Mouse (Mus musculus) gastrocnemius, adult 2 months (tissue): ENCODE data around the gene Glis1. TPM values are rescaled to one million over a fixed set of nuclear protein-coding genes. Genes with fewer than 3 reads are reported as not detected.
"Not testable (repeated sequence)": the region's sequence is repeated elsewhere in the genome, so short reads cannot be mapped to it uniquely, and the experiment has no call there.

Experiments
- DNase-seq: peaks from one replicate; pipeline ENCODE4 v3.0.0; 2022
- H3K27ac ChIP-seq: fragments of 200-600 bp; 2 replicates; pipeline ENCODE4 v1.8.1; 2022; ENCODE audit warnings: mild to moderate bottlenecking
- H3K4me3 ChIP-seq: fragments of 200-600 bp; 2 replicates; pipeline ENCODE4 v1.8.1; 2022; ENCODE audit warnings: mild to moderate bottlenecking, moderate library complexity
- CTCF ChIP-seq: fragments of 200-600 bp; IDR thresholded peaks from 2 replicates; pipeline ENCODE4 v1.8.1; 2022; ENCODE audit warnings: antibody characterized with exemption, mild to moderate bottlenecking, moderate library complexity
- intact Hi-C: fragments of 180-260 bp; cut with DNase I; formaldehyde crosslinking; loops from one replicate; pipeline ENCODE4 v1.15.1; 2025
- total RNA-seq, 2 experiments: library from RNA; stranded (reverse); gene quantifications; 2 replicates each; pipeline ENCODE4 v1.2.3; 2021

Gene Glis1
- total RNA-seq, 2 experiments from 2014 or later = 0.15 to 0.20 TPM

- no peak for DNase-seq
- no peak overlapping the region for H3K27ac ChIP-seq
- TF ChIP-seq CTCF = no peak
- intact Hi-C loops = no loop called here
- H3K4me3 ChIP-seq = no peak overlapping the region
These were observed 141.4 kb downstream of the Glis1 start for GRCm38 (mm10) chr4:107575781-107576180.

- TF ChIP-seq CTCF = no peak
- Histone ChIP-seq H3K27ac (no peak overlapping the region), H3K4me3 (no peak overlapping the region)
- intact Hi-C loops = no loop called here
- peak; percentile 58 for DNase-seq
These were observed 142.4 kb downstream of the Glis1 start for GRCm38 (mm10) chr4:107576742-107577141.

DNA sequence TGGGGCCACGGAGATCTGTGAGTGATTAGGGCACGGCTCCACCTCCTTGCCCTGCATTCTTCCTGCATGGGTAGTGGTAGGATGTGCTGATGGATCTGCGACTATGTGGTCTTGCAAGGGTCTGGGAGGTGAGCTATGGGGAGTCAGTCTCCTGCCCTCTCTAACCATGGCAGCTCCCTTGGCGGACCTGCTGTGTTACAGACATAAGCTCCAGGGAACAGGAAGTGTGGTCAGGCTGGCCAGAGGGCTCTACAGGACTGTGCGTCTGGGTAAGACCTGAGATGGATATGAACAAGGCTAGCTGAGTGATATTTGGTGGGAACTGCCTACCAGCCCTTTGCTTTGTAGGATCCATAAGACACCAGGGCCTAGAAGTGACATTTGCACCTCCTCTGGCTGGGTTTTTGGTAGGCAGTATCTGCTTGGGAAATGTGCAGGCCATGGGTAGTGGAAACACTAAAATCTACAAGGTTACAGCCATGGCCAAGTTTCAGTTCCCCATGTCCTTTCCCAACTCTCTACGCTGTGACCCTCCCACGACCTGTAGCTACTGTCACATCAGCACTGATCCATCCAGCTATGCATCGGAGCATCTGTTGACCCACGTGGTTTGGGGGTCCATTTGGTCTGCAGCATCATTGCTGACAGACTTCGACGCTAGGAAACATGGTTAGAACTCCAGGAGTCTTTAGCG is 142.9 kb downstream of the Glis1 start:
- H3K27ac ChIP-seq = no peak overlapping the region
- TF ChIP-seq CTCF = no peak

GRCm38 (mm10) chr4:107580883-107581282 is 146.5 kb downstream of the Glis1 start:
- intact Hi-C loops = no loop called here
- DNase-seq = no peak
- Histone ChIP-seq H3K27ac (no peak overlapping the region), H3K4me3 (no peak overlapping the region)
- no peak for TF ChIP-seq CTCF

More for the DNA sequence above, 142.9 kb downstream of the Glis1 start:
- intact Hi-C loops = no loop called here
- no peak for DNase-seq
- no peak overlapping the region for H3K4me3 ChIP-seq

DNA sequence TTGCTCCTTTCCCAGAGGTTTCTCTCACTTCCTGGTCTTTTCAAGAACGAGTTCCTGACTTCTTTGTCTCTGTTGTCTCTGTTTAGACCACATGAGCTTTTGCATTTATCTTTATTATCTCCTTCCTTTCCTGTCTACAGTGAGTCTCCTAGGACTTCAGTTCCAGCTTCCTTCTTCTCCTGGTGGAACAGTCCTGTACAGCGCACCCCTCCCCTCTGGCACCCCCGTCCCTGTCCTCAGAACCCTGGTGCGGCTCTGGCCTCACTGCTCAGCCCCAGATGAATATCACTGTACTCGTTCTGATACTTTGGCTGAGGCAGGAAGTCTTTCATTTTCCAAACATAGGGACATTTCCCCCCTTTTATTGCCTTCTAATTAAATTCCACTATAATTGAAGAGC is 152.0 kb downstream of the Glis1 start:
- Histone ChIP-seq H3K4me3 (no peak overlapping the region), H3K27ac (no peak overlapping the region)
- intact Hi-C loops = no loop called here
- TF ChIP-seq CTCF = no peak
- no peak for DNase-seq

- Histone ChIP-seq H3K27ac (no peak overlapping the region), H3K4me3 (no peak overlapping the region)
- DNase-seq = no peak
- intact Hi-C loops = no loop called here
- no peak for TF ChIP-seq CTCF
These were observed 154.2 kb downstream of the Glis1 start for GRCm38 (mm10) chr4:107588637-107589036.

DNA sequence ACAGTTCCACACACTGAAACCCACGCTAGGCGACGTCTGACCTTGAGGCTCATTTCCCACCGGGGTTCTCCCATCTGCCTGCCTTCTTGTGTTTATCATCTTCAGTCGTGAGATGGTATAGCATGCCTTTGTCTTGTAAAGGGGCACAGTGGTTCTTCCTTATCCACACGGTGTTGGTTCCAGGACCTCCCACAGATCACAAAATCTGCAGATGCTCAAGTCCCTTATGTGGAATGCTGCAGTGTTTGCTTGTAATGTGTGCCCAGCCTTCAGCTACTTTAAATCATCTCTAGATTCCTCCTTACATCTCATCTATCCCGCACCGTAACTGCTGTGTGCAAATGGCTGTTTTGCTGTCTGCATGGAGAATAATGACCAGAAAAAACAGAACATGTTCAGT is 154.7 kb downstream of the Glis1 start:
- no peak overlapping the region for H3K27ac ChIP-seq
- no peak for TF ChIP-seq CTCF
- DNase-seq = no peak
- no peak overlapping the region for H3K4me3 ChIP-seq
- intact Hi-C loops = no loop called here

- TF ChIP-seq CTCF = no peak
- H3K4me3 ChIP-seq = no peak overlapping the region
- no peak for DNase-seq
- H3K27ac ChIP-seq = no peak overlapping the region
- intact Hi-C loops = no loop called here
These were observed 156.6 kb downstream of the Glis1 start for GRCm38 (mm10) chr4:107590805-107591534.

- DNase-seq = no peak
- no peak for TF ChIP-seq CTCF
- Histone ChIP-seq H3K4me3 (no peak overlapping the region), H3K27ac (no peak overlapping the region)
- intact Hi-C loops = no loop called here
These were observed 159.0 kb downstream of the Glis1 start for GRCm38 (mm10) chr4:107593426-107593825.

DNA sequence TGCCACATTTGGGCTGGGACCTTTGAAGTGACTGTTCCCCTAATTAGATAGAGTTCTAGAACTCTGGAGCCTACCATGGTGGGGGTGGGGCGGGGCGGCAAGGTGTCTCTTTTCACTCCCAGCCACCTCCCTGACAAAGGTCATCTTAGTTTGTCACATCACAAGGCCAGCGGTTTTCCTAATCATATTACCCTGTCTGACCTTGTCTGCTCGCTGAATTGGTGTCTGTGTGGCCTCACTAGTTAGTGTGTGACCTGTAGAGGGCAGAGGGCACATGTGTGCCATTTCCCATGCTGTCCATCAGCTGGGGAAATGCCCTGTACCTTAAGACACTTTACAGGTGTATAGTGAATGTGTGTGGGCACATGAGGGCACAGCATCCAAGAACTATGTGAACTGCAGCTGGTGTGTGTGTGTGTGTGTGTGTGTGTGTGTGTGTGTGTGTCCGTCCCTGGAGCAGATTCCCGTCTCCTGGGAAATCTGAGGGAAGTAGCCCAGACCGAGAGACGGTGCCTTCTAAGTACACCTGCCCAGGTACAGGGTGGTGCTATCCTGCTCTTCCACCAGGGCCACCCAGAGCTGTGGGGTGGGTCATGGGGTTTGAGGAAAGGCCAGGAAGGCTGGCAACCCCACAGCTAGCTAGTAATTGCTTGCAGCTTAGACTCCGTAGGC is 163.0 kb downstream of the Glis1 start:
- no peak for TF ChIP-seq CTCF
- DNase-seq = no peak
- intact Hi-C loops = no loop called here
- Histone ChIP-seq H3K27ac (no peak overlapping the region), H3K4me3 (no peak overlapping the region)

DNA sequence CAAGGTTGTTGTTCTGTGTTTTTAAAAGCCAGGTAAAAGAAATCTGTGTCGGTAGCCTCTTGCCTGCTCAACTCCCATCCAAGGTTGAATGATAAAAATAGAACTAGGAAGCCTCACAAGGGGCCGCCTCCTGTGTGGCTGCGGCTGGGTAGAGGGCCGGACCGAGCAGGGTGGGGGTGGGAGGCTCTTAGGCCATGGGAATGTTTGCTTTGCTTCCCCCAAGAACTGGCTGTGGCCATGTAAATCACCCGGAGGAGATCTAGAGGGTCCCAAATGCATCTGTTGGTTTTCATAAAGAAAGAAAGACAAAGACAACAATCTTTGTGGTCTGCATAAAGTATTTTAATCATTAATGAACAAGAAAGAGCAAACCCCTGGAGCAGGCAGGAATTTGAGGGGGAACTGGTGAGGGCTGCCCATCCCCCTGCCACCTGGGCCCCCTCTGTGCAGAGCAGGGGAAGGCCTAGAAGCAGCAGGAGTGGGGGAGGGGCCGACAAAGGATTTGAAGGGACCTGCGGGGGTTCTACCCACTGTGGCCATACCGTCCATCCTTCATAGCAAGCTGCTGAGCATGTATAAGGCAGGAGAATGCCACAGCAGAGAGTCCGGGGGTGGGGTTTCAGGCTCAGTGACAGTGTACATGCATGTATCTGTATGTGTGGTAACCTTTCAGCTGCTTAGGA is 163.6 kb downstream of the Glis1 start:
- TF ChIP-seq CTCF = no peak
- Histone ChIP-seq H3K4me3 (no peak overlapping the region), H3K27ac (no peak overlapping the region)
- DNase-seq = no peak
- intact Hi-C loops = no loop called here

DNA sequence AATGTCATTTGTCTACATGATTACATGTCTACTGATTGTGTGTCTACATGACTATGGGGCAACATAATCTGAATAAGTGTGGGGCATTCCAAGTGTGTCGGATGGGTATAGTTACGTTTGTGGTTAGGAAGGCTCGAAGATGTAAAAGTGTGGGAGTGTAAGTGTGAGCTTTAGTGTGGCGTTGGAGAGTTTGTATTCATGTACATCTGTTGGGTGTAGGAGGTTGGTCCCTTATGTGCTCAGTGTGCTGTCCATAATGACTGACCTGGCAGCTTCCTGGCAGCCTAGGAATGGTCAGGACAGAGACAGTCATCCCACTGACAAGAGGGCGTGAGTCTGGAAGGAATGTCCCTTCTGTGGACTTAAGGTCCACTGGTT is 164.2 kb downstream of the Glis1 start:
- H3K27ac ChIP-seq, H3K4me3 ChIP-seq, intact Hi-C loops, DNase-seq: not testable (repeated sequence)

DNA sequence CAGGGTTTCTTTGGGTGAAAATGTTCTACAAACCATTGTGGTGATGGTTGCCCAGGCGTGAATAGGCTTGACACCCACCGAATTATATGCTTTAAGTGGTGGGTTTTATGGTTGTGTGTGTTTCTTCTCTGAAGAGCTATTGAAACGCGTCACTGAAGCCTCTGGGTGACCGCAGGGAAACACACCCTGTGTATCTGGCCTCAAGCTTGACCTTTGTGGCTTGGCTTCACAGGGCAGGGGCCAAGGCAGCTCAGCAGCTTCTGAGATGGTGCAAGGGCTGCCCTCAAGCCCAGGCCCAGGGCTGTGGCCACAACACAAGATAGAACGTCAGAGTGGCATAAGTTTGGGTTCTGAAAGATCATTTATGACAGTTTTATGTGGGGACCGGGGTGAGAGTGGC is 167.9 kb downstream of the Glis1 start:
- no peak for TF ChIP-seq CTCF
- DNase-seq = no peak
- Histone ChIP-seq H3K27ac (no peak overlapping the region), H3K4me3 (no peak overlapping the region)
- intact Hi-C loops = loop anchor here (5.0 kb wide), 2 partner anchors 115 to 180 kb away; no protein-coding TSS in a partner anchor
